11 mouse cellular contexts compared by ENCODE assay signal in the genomic region with DNA sequence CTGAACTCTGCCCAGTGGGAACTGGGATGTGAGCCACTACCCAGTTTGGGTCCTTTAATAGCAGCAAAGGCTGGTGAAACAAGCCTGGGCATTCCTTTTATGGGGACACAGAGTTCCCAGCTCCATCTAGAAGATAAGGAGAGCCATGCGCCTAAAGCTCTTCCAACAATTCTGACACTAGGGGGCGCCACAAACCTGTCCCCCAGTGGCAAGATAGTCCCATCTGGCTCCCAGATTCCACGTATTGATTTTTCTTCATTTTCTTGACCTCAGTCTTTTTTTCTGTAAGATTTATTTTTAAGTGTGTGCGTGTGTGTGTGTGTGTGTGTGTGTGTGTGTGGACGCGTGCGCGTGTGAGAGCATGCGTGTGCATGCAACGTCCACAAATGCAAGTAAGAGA. TPM values are rescaled to one million over a fixed set of nuclear protein-coding genes. Genes with fewer than 3 reads are reported as not detected.
DNase-seq lines count a peak whose midpoint lies in the region; ATAC-seq lines count a peak whose summit lies in the region.
"Had no signal": no experiment of that assay in that cellular context is flagged by ENCODE, and none has a peak within 500 bp of the region (broad histone marks: within the 10 kb centered on the region; RNA-seq: fewer than 3 reads in every experiment).

No protein-coding gene starts in this region.

- H3K4me1 ChIP-seq in forebrain, embryonic 10.5 days = peaks cover 6% of the 10 kb centered on the region; the same call in 1 of the 2 replicates
- H3K4me1 ChIP-seq in forebrain, embryonic 16.5 days (replicated peaks; ENCODE audit: control insufficient read depth, insufficient read depth, low read length) = no peaks in the 10 kb centered on the region
- H3K4me1 ChIP-seq in midbrain, embryonic 10.5 days = no peaks in the 10 kb centered on the region
- no peaks in the 10 kb centered on the region for H3K4me1 ChIP-seq in midbrain, embryonic 14.5 days (ENCODE audit: control insufficient read depth, insufficient read depth, low read length)

- no peak overlapping the region for H3K9ac ChIP-seq in forebrain, embryonic 16.5 days (replicated peaks; ENCODE audit: low read depth, low read length)
- H3K9ac ChIP-seq in midbrain, embryonic 14.5 days (replicated peaks; ENCODE audit: low read length) = no peak overlapping the region
- H3K9ac ChIP-seq: heart, embryonic 13.5 days had no signal

- no peaks in the 10 kb centered on the region for H3K9me3 ChIP-seq in forebrain, embryonic 10.5 days
- H3K9me3 ChIP-seq in forebrain, embryonic 16.5 days (ENCODE audit: control insufficient read depth, low read length) = no peaks in the 10 kb centered on the region
- no peaks in the 10 kb centered on the region for H3K9me3 ChIP-seq in midbrain, embryonic 10.5 days (replicated peaks)
- H3K9me3 ChIP-seq in midbrain, embryonic 14.5 days (ENCODE audit: control insufficient read depth, low read length) = no peaks in the 10 kb centered on the region
- H3K9me3 ChIP-seq: heart, embryonic 13.5 days had no signal

- ATAC-seq in forebrain, embryonic 16.5 days = no peak
- ATAC-seq in midbrain, embryonic 14.5 days (ENCODE audit: low FRiP score, low TSS enrichment) = no peak

- no peak overlapping the region for H3K4me3 ChIP-seq in forebrain, embryonic 10.5 days
- no peak overlapping the region for H3K4me3 ChIP-seq in forebrain, embryonic 16.5 days (replicated peaks; ENCODE audit: low read length)
- H3K4me3 ChIP-seq in midbrain, embryonic 10.5 days = no peak overlapping the region
- no peak overlapping the region for H3K4me3 ChIP-seq in midbrain, embryonic 14.5 days (replicated peaks; ENCODE audit: low read depth, low read length)
- H3K4me3 ChIP-seq: heart, embryonic 13.5 days had no signal

- no peak overlapping the region for H3K4me2 ChIP-seq in forebrain, embryonic 16.5 days (ENCODE audit: low read length)
- no peak overlapping the region for H3K4me2 ChIP-seq in midbrain, embryonic 14.5 days (ENCODE audit: low read length)
- H3K4me2 ChIP-seq: heart, embryonic 13.5 days had no signal

- no peaks in the 10 kb centered on the region for H3K36me3 ChIP-seq in forebrain, embryonic 10.5 days (replicated peaks)
- H3K36me3 ChIP-seq in forebrain, embryonic 16.5 days (ENCODE audit: control insufficient read depth, insufficient read depth) = no peaks in the 10 kb centered on the region
- H3K36me3 ChIP-seq in midbrain, embryonic 10.5 days = no peaks in the 10 kb centered on the region
- no peaks in the 10 kb centered on the region for H3K36me3 ChIP-seq in midbrain, embryonic 14.5 days (ENCODE audit: control insufficient read depth, insufficient read depth, low read length)
- H3K36me3 ChIP-seq: heart, embryonic 13.5 days had no signal

- DNase-seq in forebrain, embryonic 10.5 days (ENCODE audit: extremely low spot score, low spot score) = peak; percentile 18
- peak; percentile 34 for DNase-seq in midbrain, embryonic 10.5 days (ENCODE audit: low spot score)
- no peak for DNase-seq in midbrain, embryonic 14.5 days
- DNase-seq in adrenal gland, adult 2 months = peak; percentile 36
- peak; percentile 27 to 36 for DNase-seq in gastrocnemius, postnatal 4 days (ENCODE audit: low spot score in 2 of 2)
- DNase-seq in lung, postnatal 14 days = peak; percentile 76
- DNase-seq in frontal cortex, postnatal 14 days (ENCODE audit: low spot score in 2 of 2) = no peak

- no peaks in the 10 kb centered on the region for H3K27me3 ChIP-seq in forebrain, embryonic 10.5 days (ENCODE audit: poor library complexity, severe bottlenecking)
- no peaks in the 10 kb centered on the region for H3K27me3 ChIP-seq in forebrain, embryonic 16.5 days (replicated peaks; ENCODE audit: control insufficient read depth, insufficient read depth, low read length)
- H3K27me3 ChIP-seq in midbrain, embryonic 10.5 days (ENCODE audit: low read depth, poor library complexity, severe bottlenecking) = no peaks in the 10 kb centered on the region
- H3K27me3 ChIP-seq in midbrain, embryonic 14.5 days (ENCODE audit: control insufficient read depth, insufficient read depth, low read length) = 0 out of 2 replicates have a peak, but pooled peaks cover 3% of the 10 kb centered on the region
- H3K27me3 ChIP-seq: heart, embryonic 13.5 days had no signal

- H3K27ac ChIP-seq in forebrain, embryonic 10.5 days = 0 out of 2 replicates have a peak overlapping the region, but pooled peaks have one; percentile 30
- H3K27ac ChIP-seq in forebrain, embryonic 16.5 days (ENCODE audit: low read length) = no peak overlapping the region
- H3K27ac ChIP-seq in midbrain, embryonic 10.5 days (replicated peaks) = no peak overlapping the region
- no peak overlapping the region for H3K27ac ChIP-seq in midbrain, embryonic 14.5 days (replicated peaks; ENCODE audit: low read depth, low read length)
- H3K27ac ChIP-seq: heart, embryonic 13.5 days had no signal

- WGBS in forebrain, embryonic 10.5 days = 78% methylated on average over 10 of the region's 10 CpGs
- 73% methylated on average over 10 of the region's 10 CpGs for WGBS in forebrain, embryonic 16.5 days
- 71% methylated on average over 10 of the region's 10 CpGs for WGBS in midbrain, embryonic 10.5 days
- 73% methylated on average over 10 of the region's 10 CpGs for WGBS in midbrain, embryonic 14.5 days

RNA-seq across cellular contexts. Expression of a gene that starts 10.3 kb away (rescaled TPM):
- not detected in 2 replicates for polyA plus RNA-seq in forebrain, embryonic 10.5 days (2016; fragmentation: Nextera tagmentation; extraction: Ambion mirVana)
- not detected in 2 replicates for polyA plus RNA-seq in forebrain, embryonic 16.5 days (2015; fragmentation: Nextera tagmentation; extraction: Ambion mirVana)
- not detected in 2 replicates for polyA plus RNA-seq in midbrain, embryonic 10.5 days (2016; fragmentation: Nextera tagmentation; extraction: Ambion mirVana)
- polyA plus RNA-seq in midbrain, embryonic 14.5 days (2014; fragmentation: Nextera tagmentation; extraction: Ambion mirVana) = not detected in 2 replicates
- not detected for total RNA-seq in adrenal gland, adult 2 months (2021)
- not detected in 2 replicates for polyA plus RNA-seq in adrenal gland, adult 2 months (2012; rRNA removed)
- not detected for total RNA-seq in gastrocnemius, postnatal 4 days (2021)
- polyA plus RNA-seq: heart, embryonic 13.5 days; lung, embryonic 16.5 days; stomach, embryonic 16.5 days had no signal

RNA-seq across cellular contexts. Expression of a gene that starts 30.6 kb away (rescaled TPM):
- 0.07 TPM in 1 of 2 replicates, not detected in the other for polyA plus RNA-seq in forebrain, embryonic 10.5 days (2016; fragmentation: Nextera tagmentation; extraction: Ambion mirVana)
- 0.10 and 0.16 TPM in 2 replicates for polyA plus RNA-seq in forebrain, embryonic 16.5 days (2015; fragmentation: Nextera tagmentation; extraction: Ambion mirVana)
- polyA plus RNA-seq in midbrain, embryonic 10.5 days (2016; fragmentation: Nextera tagmentation; extraction: Ambion mirVana) = 0.02 TPM in 1 of 2 replicates, not detected in the other
- not detected in 2 replicates for polyA plus RNA-seq in midbrain, embryonic 14.5 days (2014; fragmentation: Nextera tagmentation; extraction: Ambion mirVana)
- total RNA-seq in adrenal gland, adult 2 months (2021) = 1 to 10 TPM; 1.5 to 2.4 TPM
- 2.0 and 2.6 TPM in 2 replicates for polyA plus RNA-seq in adrenal gland, adult 2 months (2012; rRNA removed)
- 1 to 10 TPM; 1.4 to 1.5 TPM for total RNA-seq in gastrocnemius, postnatal 4 days (2021)

RNA-seq across cellular contexts. Expression of a gene that starts 33.5 kb away (rescaled TPM):
- polyA plus RNA-seq in forebrain, embryonic 10.5 days (2016; fragmentation: Nextera tagmentation; extraction: Ambion mirVana) = 0.16 and 0.31 TPM in 2 replicates
- polyA plus RNA-seq in forebrain, embryonic 16.5 days (2015; fragmentation: Nextera tagmentation; extraction: Ambion mirVana) = 0.34 and 0.47 TPM in 2 replicates
- polyA plus RNA-seq in midbrain, embryonic 10.5 days (2016; fragmentation: Nextera tagmentation; extraction: Ambion mirVana) = 0.21 TPM in 1 of 2 replicates, not detected in the other
- polyA plus RNA-seq in midbrain, embryonic 14.5 days (2014; fragmentation: Nextera tagmentation; extraction: Ambion mirVana) = 0.20 and 0.30 TPM in 2 replicates
- total RNA-seq in adrenal gland, adult 2 months (2021) = 1 to 10 TPM; 2.2 to 3.9 TPM
- polyA plus RNA-seq in adrenal gland, adult 2 months (2012; rRNA removed) = 8.1 and 14.2 TPM in 2 replicates
- 1 to 10 TPM; 2.2 TPM for total RNA-seq in gastrocnemius, postnatal 4 days (2021)

RNA-seq across cellular contexts. Expression of a gene that starts 50.4 kb away (rescaled TPM):
- polyA plus RNA-seq in forebrain, embryonic 10.5 days (2016; fragmentation: Nextera tagmentation; extraction: Ambion mirVana) = not detected in 2 replicates
- polyA plus RNA-seq in forebrain, embryonic 16.5 days (2015; fragmentation: Nextera tagmentation; extraction: Ambion mirVana) = 0.09 TPM in 1 of 2 replicates, not detected in the other
- polyA plus RNA-seq in midbrain, embryonic 10.5 days (2016; fragmentation: Nextera tagmentation; extraction: Ambion mirVana) = not detected in 2 replicates
- 0.16 TPM in 1 of 2 replicates, not detected in the other for polyA plus RNA-seq in midbrain, embryonic 14.5 days (2014; fragmentation: Nextera tagmentation; extraction: Ambion mirVana)
- not detected for total RNA-seq in adrenal gland, adult 2 months (2021)
- polyA plus RNA-seq in adrenal gland, adult 2 months (2012; rRNA removed) = not detected in 2 replicates
- total RNA-seq in gastrocnemius, postnatal 4 days (2021) = not detected
- polyA plus RNA-seq: heart, embryonic 13.5 days; stomach, embryonic 16.5 days had no signal

RNA-seq across cellular contexts. Expression of a gene that starts 59.9 kb away (rescaled TPM):
- not detected in 2 replicates for polyA plus RNA-seq in forebrain, embryonic 10.5 days (2016; fragmentation: Nextera tagmentation; extraction: Ambion mirVana)
- polyA plus RNA-seq in forebrain, embryonic 16.5 days (2015; fragmentation: Nextera tagmentation; extraction: Ambion mirVana) = not detected in 2 replicates
- not detected in 2 replicates for polyA plus RNA-seq in midbrain, embryonic 10.5 days (2016; fragmentation: Nextera tagmentation; extraction: Ambion mirVana)
- polyA plus RNA-seq in midbrain, embryonic 14.5 days (2014; fragmentation: Nextera tagmentation; extraction: Ambion mirVana) = not detected in 2 replicates
- total RNA-seq in adrenal gland, adult 2 months (2021) = not detected
- not detected in 2 replicates for polyA plus RNA-seq in adrenal gland, adult 2 months (2012; rRNA removed)
- not detected for total RNA-seq in gastrocnemius, postnatal 4 days (2021)
- polyA plus RNA-seq: heart, embryonic 13.5 days; lung, embryonic 16.5 days; stomach, embryonic 16.5 days had no signal

Comparison
In these comparisons a context has a peak if more than half of its experiments do, and no peak if none do; other contexts are left out.
1. DNase-seq: peak in forebrain, embryonic 10.5 days (single experiment), midbrain, embryonic 10.5 days (single experiment), adrenal gland, adult 2 months (single experiment), gastrocnemius, postnatal 4 days (2 of 2) and lung, postnatal 14 days (single experiment); none in midbrain, embryonic 14.5 days (single experiment) and frontal cortex, postnatal 14 days (0 of 2).